Mouse (Mus musculus) macrophage (primary cell): ENCODE data around the gene Olfml3. TPM values are rescaled to one million over a fixed set of nuclear protein-coding genes. Genes with fewer than 3 reads are reported as not detected.

ENCODE experiments used
- H3K27ac ChIP-seq: fragments of 350-480 bp; formaldehyde crosslinking; 2 replicates; pipeline ENCODE4 v1.9.0; 2021
- H3K36me3 ChIP-seq: fragments of 350-480 bp; formaldehyde crosslinking; 2 replicates; pipeline ENCODE4 v1.9.0; 2021; ENCODE audit errors: inconsistent target
- H3K4me3 ChIP-seq: fragments of 350-480 bp; formaldehyde crosslinking; 2 replicates; pipeline ENCODE4 v1.9.0; 2021; ENCODE audit errors: inconsistent target
- H3K79me2 ChIP-seq: fragments of 350-480 bp; formaldehyde crosslinking; 2 replicates; pipeline ENCODE4 v1.9.0; 2021; ENCODE audit errors: inconsistent target
- WGBS: methylation state at CpG from one replicate; pipeline ENCODE4 v1.1.7; 2026; ENCODE audit warnings: inconsistent platforms; ENCODE audit not compliant: missing documents; 5-methylcytosine and 5-hydroxymethylcytosine counted together
- polyA plus RNA-seq: library from polyadenylated mRNA; stranded (reverse); fragments of 250-400 nt; gene quantifications from 3 replicates; pipeline ENCODE4 v1.2.4, GENCODE M21; 2018; ENCODE audit warnings: inconsistent platforms

Gene Olfml3
- polyA plus RNA-seq, 1 experiment from 2014 or later = 0.04 TPM

- WGBS = 91% methylated on average over 7 of the region's 7 CpGs
- H3K79me2 ChIP-seq = no peaks in the 10 kb centered on the region
- H3K36me3 ChIP-seq = peaks cover 95% of the 10 kb centered on the region
- H3K27ac ChIP-seq = no peak overlapping the region
- no peak overlapping the region for H3K4me3 ChIP-seq
Observed at GRCm38 (mm10) chr3:103758456-103758855, 20.7 kb upstream of the Olfml3 start.

GRCm38 (mm10) chr3:103756920-103757319 is 19.1 kb upstream of the Olfml3 start:
- Histone ChIP-seq H3K79me2 (no peaks in the 10 kb centered on the region), H3K36me3 (peaks cover 92% of the 10 kb centered on the region), H3K4me3 (no peak overlapping the region), H3K27ac (no peak overlapping the region)
- WGBS = 93% methylated on average over 2 of the region's 2 CpGs

GRCm38 (mm10) chr3:103755351-103755750 is 17.6 kb upstream of the Olfml3 start:
- Histone ChIP-seq H3K36me3 (peaks cover 98% of the 10 kb centered on the region), H3K4me3 (no peak overlapping the region), H3K79me2 (no peaks in the 10 kb centered on the region), H3K27ac (no peak overlapping the region)
- 94% methylated on average over 3 of the region's 3 CpGs for WGBS

GRCm38 (mm10) chr3:103751558-103751957 is 13.8 kb upstream of the Olfml3 start:
- Histone ChIP-seq H3K27ac (no peak overlapping the region), H3K36me3 (peaks cover 97% of the 10 kb centered on the region), H3K79me2 (no peaks in the 10 kb centered on the region), H3K4me3 (no peak overlapping the region)
- 88% methylated on average over 2 of the region's 2 CpGs for WGBS

GRCm38 (mm10) chr3:103746711-103747110 is 8.9 kb upstream of the Olfml3 start:
- Histone ChIP-seq H3K79me2 (no peaks in the 10 kb centered on the region), H3K36me3 (peaks cover 88% of the 10 kb centered on the region), H3K27ac (no peak overlapping the region), H3K4me3 (no peak overlapping the region)
- WGBS = 89% methylated on average over 5 of the region's 5 CpGs

- peaks cover 75% of the 10 kb centered on the region for H3K36me3 ChIP-seq
- no peak overlapping the region for H3K27ac ChIP-seq
- H3K4me3 ChIP-seq = no peak overlapping the region
- WGBS = 68% methylated on average over 13 of the region's 14 CpGs
- no peaks in the 10 kb centered on the region for H3K79me2 ChIP-seq
Observed at GRCm38 (mm10) chr3:103745001-103745770, 7.4 kb upstream of the Olfml3 start.

GRCm38 (mm10) chr3:103743208-103743607 is 5.4 kb upstream of the Olfml3 start:
- no peaks in the 10 kb centered on the region for H3K79me2 ChIP-seq
- 80% methylated on average over 6 of the region's 6 CpGs for WGBS
- no peak overlapping the region for H3K27ac ChIP-seq
- H3K36me3 ChIP-seq = peaks cover 56% of the 10 kb centered on the region
- H3K4me3 ChIP-seq = no peak overlapping the region

GRCm38 (mm10) chr3:103740342-103740741 is 2.5 kb upstream of the Olfml3 start:
- peaks cover 37% of the 10 kb centered on the region for H3K36me3 ChIP-seq
- H3K79me2 ChIP-seq = no peaks in the 10 kb centered on the region
- H3K27ac ChIP-seq = no peak overlapping the region
- H3K4me3 ChIP-seq = no peak overlapping the region
- WGBS = 58% methylated on average over 5 of the region's 5 CpGs

- Histone ChIP-seq H3K27ac (no peak within 1 kb of the TSS), H3K79me2 (no peaks in the 10 kb centered on the region), H3K4me3 (no peak within 1 kb of the TSS), H3K36me3 (peaks cover 28% of the 10 kb centered on the region)
- WGBS = 70% methylated on average over 1 of the region's 1 CpGs
Observed at GRCm38 (mm10) chr3:103739329-103739728, 1.5 kb upstream of the Olfml3 start, which contains the start of gene Gm10964. Gene Gm10964, plus strand, starts transcription at chr3:103739366.

GRCm38 (mm10) chr3:103737061-103737754 is 593 bp downstream of the Olfml3 start:
- Histone ChIP-seq H3K36me3 (peaks cover 7% of the 10 kb centered on the region; the same call in 1 of the 2 replicates), H3K27ac (no peak overlapping the region), H3K4me3 (no peak overlapping the region), H3K79me2 (no peaks in the 10 kb centered on the region)
- WGBS = 89% methylated on average over 15 of the region's 16 CpGs

- 95% methylated on average over 23 of the region's 28 CpGs for WGBS
Observed at GRCm38 (mm10) chr3:103735776-103736600, 1.8 kb downstream of the Olfml3 start.

GRCm38 (mm10) chr3:103734696-103735519 is 2.9 kb downstream of the Olfml3 start:
- no peaks in the 10 kb centered on the region for H3K36me3 ChIP-seq
- H3K4me3 ChIP-seq = no peak overlapping the region
- H3K27ac ChIP-seq = no peak overlapping the region
- H3K79me2 ChIP-seq = no peaks in the 10 kb centered on the region
- 31% methylated on average over 11 of the region's 11 CpGs for WGBS

More at GRCm38 (mm10) chr3:103735776-103736600, 1.8 kb downstream of the Olfml3 start:
- no peak overlapping the region for H3K4me3 ChIP-seq
- H3K27ac ChIP-seq = no peak overlapping the region
- no peaks in the 10 kb centered on the region for H3K36me3 ChIP-seq
- H3K79me2 ChIP-seq = no peaks in the 10 kb centered on the region

- Histone ChIP-seq H3K4me3 (no peak overlapping the region), H3K27ac (no peak overlapping the region), H3K36me3 (no peaks in the 10 kb centered on the region), H3K79me2 (no peaks in the 10 kb centered on the region)
- WGBS = 91% methylated on average over 18 of the region's 19 CpGs
Observed at GRCm38 (mm10) chr3:103733799-103734695, 3.8 kb downstream of the Olfml3 start.
